Mouse (Mus musculus) adrenal gland, adult (tissue): ENCODE measurements around the gene Fnip1.
A peak's percentile ranks its signal among the peaks of the same experiment; 100 is the strongest.

Experiments used
- DNase-seq, 2 experiments: peaks; one replicate each; pipeline ENCODE4 v3.0.0; 2022 to 2023; ENCODE audit warnings: low spot score in 1 of 2; ENCODE audit not compliant: inconsistent age in 2 of 2

Gene Fnip1

DNA sequence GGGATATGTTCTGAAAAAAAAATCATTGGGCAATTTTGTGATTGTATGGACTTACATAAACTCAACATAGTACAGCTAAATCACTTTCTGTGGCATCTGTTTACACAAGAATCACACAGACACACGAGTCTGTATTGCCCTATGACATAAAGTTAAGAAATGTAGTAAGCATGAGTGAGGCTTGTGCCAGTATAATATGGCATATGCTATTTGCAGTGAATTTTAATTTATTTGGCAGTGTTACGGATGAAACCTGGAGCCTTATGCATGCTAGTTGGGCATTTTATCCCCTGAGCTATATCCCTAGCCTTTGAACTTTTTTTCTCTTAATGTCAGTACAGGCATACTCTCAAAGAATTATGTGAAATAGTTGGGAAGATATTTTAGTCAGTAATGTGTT, 101.5 kb downstream of the Fnip1 start:
- DNase-seq, result no peak

DNA sequence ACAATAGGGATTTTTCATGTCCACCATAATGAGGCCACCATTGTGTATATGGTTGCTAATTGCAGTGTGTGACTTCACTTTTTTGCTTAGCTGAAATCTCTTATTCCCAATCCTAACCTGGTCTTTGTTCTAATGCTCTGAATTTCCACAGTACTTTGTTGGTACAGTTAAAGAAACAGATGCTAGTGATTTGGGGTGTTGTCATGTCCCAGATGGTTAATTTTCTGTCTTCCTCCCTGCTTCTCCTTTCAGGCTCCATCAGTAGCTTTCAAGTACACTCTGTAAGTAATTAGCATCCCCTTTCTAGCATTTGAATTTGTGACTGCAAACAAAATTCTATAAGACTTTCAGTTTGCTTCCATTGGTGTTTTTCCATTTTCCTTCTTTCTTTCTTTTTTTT, 102.3 kb downstream of the Fnip1 start:
- DNase-seq, result no peak

DNA sequence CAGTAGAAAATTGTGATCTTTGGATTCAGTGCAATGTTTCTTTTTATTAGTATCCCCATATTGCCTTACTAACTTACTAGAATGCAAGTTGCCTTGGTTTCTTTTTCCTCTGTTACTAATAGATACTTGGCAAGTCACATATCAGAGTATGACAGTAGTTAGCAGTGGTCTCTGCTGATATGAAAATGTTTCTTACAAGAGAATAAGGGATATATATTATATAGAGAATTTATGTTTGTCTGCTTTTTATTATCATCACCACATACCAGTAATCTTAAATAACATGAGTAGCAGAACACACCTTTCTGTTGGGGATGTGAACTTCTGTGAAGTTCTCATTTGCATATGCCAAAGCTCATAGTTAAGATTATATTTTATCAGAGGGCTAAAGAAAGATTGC, 104.4 kb downstream of the Fnip1 start:
- DNase-seq, result no peak

DNA sequence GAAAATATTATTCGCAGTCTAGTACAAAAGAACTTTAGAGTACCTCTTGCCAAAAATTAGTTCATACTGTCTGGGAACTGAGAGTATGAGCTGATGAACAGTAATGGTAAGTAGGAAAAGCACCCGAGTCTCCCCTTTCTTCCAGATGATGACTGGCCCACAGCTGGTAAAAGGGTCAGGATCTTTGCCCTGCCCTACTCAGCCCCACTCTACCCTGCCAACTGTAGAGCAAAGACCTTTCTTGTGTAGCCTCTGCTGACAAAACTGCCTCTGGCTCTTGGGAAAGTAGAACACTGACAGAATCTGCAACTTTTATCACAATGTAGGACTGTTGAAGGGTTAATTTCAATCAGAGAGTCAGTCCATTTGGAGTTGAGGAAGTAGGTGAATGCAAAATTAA, 117.0 kb downstream of the Fnip1 start:
- no peak for DNase-seq

DNA sequence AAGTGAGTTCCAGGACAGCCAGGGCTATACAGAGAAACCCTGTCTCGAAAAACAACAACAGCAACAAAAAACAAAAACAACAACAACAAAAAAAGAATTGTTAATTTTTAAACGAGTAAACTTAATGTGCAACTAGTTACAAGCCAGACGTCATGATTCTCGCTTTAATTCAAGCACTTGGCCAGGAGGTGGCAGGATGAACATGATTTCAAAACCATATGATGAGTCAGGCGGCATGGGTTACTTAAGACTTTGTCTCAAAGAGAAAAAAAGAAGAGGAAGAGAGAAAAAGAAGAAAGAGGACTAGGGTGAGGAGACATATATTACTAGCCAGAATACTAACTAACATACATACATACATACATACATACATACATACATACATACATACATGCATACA, 124.8 kb downstream of the Fnip1 start:
- DNase-seq, result peak in 1 of 2 experiments; percentile 65
